Mouse (Mus musculus): Measurements from ENCODE around the gene Cwc22. TPM values are rescaled to one million over a fixed set of nuclear protein-coding genes. Genes with fewer than 3 reads are reported as not detected.

Gene Cwc22
- polyA plus RNA-seq, 1 experiment = 6.7 TPM

- Histone ChIP-seq H3K27ac (ENCODE audit: control insufficient read depth, insufficient read depth, low read length) (no peak overlapping the region), H3K27me3 (ENCODE audit: control insufficient read depth, insufficient read depth, low read length) (no peaks in the 10 kb centered on the region), H3K36me3 (ENCODE audit: control insufficient read depth, insufficient read depth, low read length) (no peaks in the 10 kb centered on the region), H3K4me3 (ENCODE audit: control insufficient read depth, insufficient read depth, low read length) (no peak overlapping the region), H3K4me1 (replicated peaks; ENCODE audit: control insufficient read depth, insufficient read depth, low read length) (no peaks in the 10 kb centered on the region)
- TF ChIP-seq POLR2A (IDR thresholded peaks at IDR 0.05; ENCODE audit: control insufficient read depth, extremely low read depth, insufficient read depth, low read length, poor library complexity) (no peak), CTCF (IDR thresholded peaks at IDR 0.05; ENCODE audit: borderline replicate concordance, control insufficient read depth, extremely low read depth, insufficient read depth, low read length, poor library complexity) (no peak)
- DNase-seq = no peak
- 93% methylated on average over 3 of the region's 3 CpGs for WGBS
These were observed 32.1 kb upstream of the Cwc22 start for GRCm38 (mm10) chr2:77978256-77978655.

GRCm38 (mm10) chr2:77976321-77976920 lies 30.2 kb upstream of the Cwc22 start:
- 92% methylated on average over 5 of the region's 5 CpGs for WGBS
- Histone ChIP-seq H3K4me1 (replicated peaks; ENCODE audit: control insufficient read depth, insufficient read depth, low read length) (no peaks in the 10 kb centered on the region), H3K4me3 (ENCODE audit: control insufficient read depth, insufficient read depth, low read length) (no peak overlapping the region), H3K36me3 (ENCODE audit: control insufficient read depth, insufficient read depth, low read length) (no peaks in the 10 kb centered on the region), H3K27me3 (ENCODE audit: control insufficient read depth, insufficient read depth, low read length) (no peaks in the 10 kb centered on the region), H3K27ac (ENCODE audit: control insufficient read depth, insufficient read depth, low read length) (no peak overlapping the region)
- no peak for DNase-seq
- TF ChIP-seq CTCF (IDR thresholded peaks at IDR 0.05; ENCODE audit: borderline replicate concordance, control insufficient read depth, extremely low read depth, insufficient read depth, low read length, poor library complexity) (no peak), POLR2A (IDR thresholded peaks at IDR 0.05; ENCODE audit: control insufficient read depth, extremely low read depth, insufficient read depth, low read length, poor library complexity) (no peak)

- WGBS = 88% methylated on average over 4 of the region's 4 CpGs
These were observed 29.4 kb upstream of the Cwc22 start for GRCm38 (mm10) chr2:77975606-77976005.

GRCm38 (mm10) chr2:77974986-77975385 lies 28.8 kb upstream of the Cwc22 start:
- H3K4me1 ChIP-seq (replicated peaks; ENCODE audit: control insufficient read depth, insufficient read depth, low read length) = no peaks in the 10 kb centered on the region
- H3K36me3 ChIP-seq (ENCODE audit: control insufficient read depth, insufficient read depth, low read length) = no peaks in the 10 kb centered on the region
- no peak for DNase-seq
- TF ChIP-seq CTCF (IDR thresholded peaks at IDR 0.05; ENCODE audit: borderline replicate concordance, control insufficient read depth, extremely low read depth, insufficient read depth, low read length, poor library complexity) = no peak
- TF ChIP-seq POLR2A (IDR thresholded peaks at IDR 0.05; ENCODE audit: control insufficient read depth, extremely low read depth, insufficient read depth, low read length, poor library complexity) = no peak
- no peak overlapping the region for H3K4me3 ChIP-seq (ENCODE audit: control insufficient read depth, insufficient read depth, low read length)
- WGBS = 94% methylated on average over 1 of the region's 1 CpGs
- H3K27me3 ChIP-seq (ENCODE audit: control insufficient read depth, insufficient read depth, low read length) = no peaks in the 10 kb centered on the region
- no peak overlapping the region for H3K27ac ChIP-seq (ENCODE audit: control insufficient read depth, insufficient read depth, low read length)

More at GRCm38 (mm10) chr2:77975606-77976005, 29.4 kb upstream of the Cwc22 start:
- Histone ChIP-seq H3K27ac (ENCODE audit: control insufficient read depth, insufficient read depth, low read length) (no peak overlapping the region), H3K27me3 (ENCODE audit: control insufficient read depth, insufficient read depth, low read length) (no peaks in the 10 kb centered on the region), H3K4me3 (ENCODE audit: control insufficient read depth, insufficient read depth, low read length) (no peak overlapping the region), H3K4me1 (replicated peaks; ENCODE audit: control insufficient read depth, insufficient read depth, low read length) (no peaks in the 10 kb centered on the region), H3K36me3 (ENCODE audit: control insufficient read depth, insufficient read depth, low read length) (no peaks in the 10 kb centered on the region)
- no peak for DNase-seq
- TF ChIP-seq CTCF (IDR thresholded peaks at IDR 0.05; ENCODE audit: borderline replicate concordance, control insufficient read depth, extremely low read depth, insufficient read depth, low read length, poor library complexity) (no peak), POLR2A (IDR thresholded peaks at IDR 0.05; ENCODE audit: control insufficient read depth, extremely low read depth, insufficient read depth, low read length, poor library complexity) (no peak)

GRCm38 (mm10) chr2:77974366-77974765 lies 28.2 kb upstream of the Cwc22 start:
- Histone ChIP-seq H3K36me3 (ENCODE audit: control insufficient read depth, insufficient read depth, low read length) (no peaks in the 10 kb centered on the region), H3K27me3 (ENCODE audit: control insufficient read depth, insufficient read depth, low read length) (no peaks in the 10 kb centered on the region), H3K4me3 (ENCODE audit: control insufficient read depth, insufficient read depth, low read length) (no peak overlapping the region), H3K4me1 (replicated peaks; ENCODE audit: control insufficient read depth, insufficient read depth, low read length) (no peaks in the 10 kb centered on the region), H3K27ac (ENCODE audit: control insufficient read depth, insufficient read depth, low read length) (no peak overlapping the region)
- TF ChIP-seq POLR2A (IDR thresholded peaks at IDR 0.05; ENCODE audit: control insufficient read depth, extremely low read depth, insufficient read depth, low read length, poor library complexity) (no peak), CTCF (IDR thresholded peaks at IDR 0.05; ENCODE audit: borderline replicate concordance, control insufficient read depth, extremely low read depth, insufficient read depth, low read length, poor library complexity) (no peak)
- DNase-seq = no peak
- WGBS = 80% methylated on average over 2 of the region's 2 CpGs

- no peak overlapping the region for H3K27ac ChIP-seq (ENCODE audit: control insufficient read depth, insufficient read depth, low read length)
- H3K4me1 ChIP-seq (replicated peaks; ENCODE audit: control insufficient read depth, insufficient read depth, low read length) = no peaks in the 10 kb centered on the region
- TF ChIP-seq POLR2A (IDR thresholded peaks at IDR 0.05; ENCODE audit: control insufficient read depth, extremely low read depth, insufficient read depth, low read length, poor library complexity) = no peak
- no peak for TF ChIP-seq CTCF (IDR thresholded peaks at IDR 0.05; ENCODE audit: borderline replicate concordance, control insufficient read depth, extremely low read depth, insufficient read depth, low read length, poor library complexity)
- 77% methylated on average over 2 of the region's 2 CpGs for WGBS
- no peak overlapping the region for H3K4me3 ChIP-seq (ENCODE audit: control insufficient read depth, insufficient read depth, low read length)
- no peak for DNase-seq
- no peaks in the 10 kb centered on the region for H3K36me3 ChIP-seq (ENCODE audit: control insufficient read depth, insufficient read depth, low read length)
- no peaks in the 10 kb centered on the region for H3K27me3 ChIP-seq (ENCODE audit: control insufficient read depth, insufficient read depth, low read length)
These were observed 27.1 kb upstream of the Cwc22 start for GRCm38 (mm10) chr2:77973296-77973695.

- TF ChIP-seq POLR2A (IDR thresholded peaks at IDR 0.05; ENCODE audit: control insufficient read depth, extremely low read depth, insufficient read depth, low read length, poor library complexity) = no peak
- TF ChIP-seq CTCF (IDR thresholded peaks at IDR 0.05; ENCODE audit: borderline replicate concordance, control insufficient read depth, extremely low read depth, insufficient read depth, low read length, poor library complexity) = no peak
- no peaks in the 10 kb centered on the region for H3K27me3 ChIP-seq (ENCODE audit: control insufficient read depth, insufficient read depth, low read length)
- WGBS = 94% methylated on average over 2 of the region's 2 CpGs
- no peak overlapping the region for H3K4me3 ChIP-seq (ENCODE audit: control insufficient read depth, insufficient read depth, low read length)
- no peaks in the 10 kb centered on the region for H3K36me3 ChIP-seq (ENCODE audit: control insufficient read depth, insufficient read depth, low read length)
- H3K27ac ChIP-seq (ENCODE audit: control insufficient read depth, insufficient read depth, low read length) = no peak overlapping the region
- no peak for DNase-seq
- no peaks in the 10 kb centered on the region for H3K4me1 ChIP-seq (replicated peaks; ENCODE audit: control insufficient read depth, insufficient read depth, low read length)
These were observed 26.4 kb upstream of the Cwc22 start for GRCm38 (mm10) chr2:77972541-77972940.
